Mouse (Mus musculus): Measurements from ENCODE around the gene Nudt10.
"Not testable (repeated sequence)": the region's sequence is repeated elsewhere in the genome, so short reads cannot be mapped to it uniquely, and the experiment has no call there.

Nudt10 gene

DNA sequence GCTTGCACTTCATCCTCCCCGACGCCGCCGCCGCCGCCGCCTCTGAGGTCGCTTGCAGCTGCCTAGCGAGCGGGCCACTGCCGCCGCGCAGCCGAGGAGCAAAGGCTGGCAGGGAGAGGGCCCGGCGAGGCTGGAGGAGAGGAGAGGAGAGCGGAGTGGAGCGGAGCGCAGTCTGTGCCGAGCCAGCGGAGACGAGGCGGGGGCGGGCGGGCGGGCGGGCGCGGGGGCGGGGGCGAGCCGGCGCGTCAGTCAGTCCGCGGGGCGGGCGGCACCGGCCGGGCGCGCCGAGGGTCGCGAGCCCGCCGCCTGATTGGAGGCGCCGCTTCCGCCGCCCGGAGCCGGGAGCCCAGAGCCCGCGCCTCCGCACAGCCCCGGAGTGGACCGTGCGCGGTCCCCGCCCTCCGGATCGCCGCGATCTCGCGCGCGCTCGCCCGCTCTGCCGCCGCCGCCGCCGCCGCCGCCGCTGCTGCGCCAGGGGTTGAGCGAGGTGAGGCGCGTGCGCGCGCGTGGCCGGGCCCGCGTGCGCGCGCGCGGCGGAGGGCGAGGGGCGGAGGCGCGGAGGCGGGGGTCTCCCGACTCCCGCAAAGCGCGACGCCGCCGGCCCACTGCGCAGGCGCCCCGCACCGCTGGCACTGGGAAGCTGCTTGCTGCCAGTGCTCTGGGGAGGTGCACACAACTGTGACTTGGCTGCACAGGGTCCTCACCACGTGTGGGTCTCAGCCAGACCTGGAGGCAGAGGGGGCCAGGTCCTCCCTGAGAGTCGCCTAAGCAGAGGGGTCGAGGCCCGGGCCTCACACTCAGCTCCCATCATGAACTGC is at the start of gene Nudt10:
Gene Nudt10, minus strand, starts transcription at position 193 of the 818 bp plus-strand sequence.
- DNase-seq (ENCODE audit: low read depth, low spot score): not testable (repeated sequence)

DNA sequence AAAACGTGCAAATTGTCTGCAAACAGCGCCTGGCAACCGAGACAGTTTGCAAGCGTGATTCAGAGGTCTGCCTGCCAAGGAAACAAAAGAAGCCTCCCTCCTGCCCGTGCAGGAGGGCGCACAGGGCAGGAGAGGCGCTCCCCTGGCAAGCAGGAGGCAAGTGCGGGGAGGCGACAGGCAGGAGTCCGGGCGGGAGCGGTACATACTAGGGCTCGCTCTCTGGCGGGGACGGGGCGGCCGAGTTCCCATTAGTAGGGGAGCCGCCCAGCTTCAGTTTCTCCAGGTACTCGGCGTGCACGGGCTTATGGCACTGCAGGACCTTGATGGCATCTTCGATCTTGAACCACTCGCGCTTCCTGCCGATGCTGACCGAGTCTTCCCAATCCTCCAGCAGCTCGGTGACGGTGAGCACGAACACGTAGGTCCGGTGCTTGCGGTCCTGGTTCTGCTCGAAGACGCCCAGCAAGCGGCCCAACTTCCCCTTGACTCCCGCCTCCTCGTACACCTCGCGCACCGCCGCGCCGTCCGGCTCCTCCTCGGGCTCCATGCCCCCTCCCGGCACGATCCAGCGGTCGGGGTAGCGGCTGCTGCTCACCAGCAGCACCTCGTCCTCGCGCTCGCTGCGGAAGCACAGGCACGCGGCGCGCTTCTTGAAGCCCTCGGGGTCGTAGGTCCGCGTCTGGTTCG is 536 bp downstream of the Nudt10 start:
- DNase-seq (ENCODE audit: low read depth, low spot score): peak; percentile 7

DNA sequence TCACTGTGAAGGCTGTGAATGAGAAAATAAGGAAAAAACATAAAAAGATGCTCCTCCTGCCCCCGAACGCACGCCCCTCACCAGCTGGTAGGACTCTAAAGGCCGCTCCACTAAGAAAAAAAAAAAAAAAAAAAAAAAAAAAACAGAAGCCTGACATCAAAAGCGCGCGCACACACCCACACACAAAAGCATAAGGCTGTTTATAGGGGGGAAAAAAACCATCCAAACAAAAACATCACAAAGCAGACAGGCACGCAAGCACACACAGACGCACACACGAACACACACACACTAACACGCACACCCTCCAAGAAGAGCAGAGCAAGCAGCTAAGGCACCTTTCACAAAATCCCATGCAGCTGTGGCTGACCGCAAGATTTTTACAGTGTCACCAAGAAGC is 1.1 kb downstream of the Nudt10 start:
- DNase-seq (ENCODE audit: low read depth, low spot score): no peak

Data from ZHBTc4 (cell line).